Mouse (Mus musculus) liver, embryonic 12.5 days (tissue): ENCODE data around the gene Gna13. TPM values are rescaled to one million over a fixed set of nuclear protein-coding genes. Genes with fewer than 3 reads are reported as not detected.

Experiments used
- ATAC-seq: fragments of 200-750 bp; cut with Nextera tagmentation; 2 replicates; pipeline ENCODE4 v1.8.0; 2017; ENCODE audit warnings: moderate number of reproducible peaks, mild to moderate bottlenecking, moderate library complexity
- H3K27ac ChIP-seq: fragments of 300-500 bp; sonication (generic); 2 replicates; pipeline ENCODE4 v1.5.1; 2016; ENCODE audit warnings: mild to moderate bottlenecking
- H3K27me3 ChIP-seq: fragments of 300-500 bp; sonication (generic); replicated peaks from 2 replicates; pipeline ENCODE4 v1.6.1; 2016; ENCODE audit warnings: mild to moderate bottlenecking, moderate library complexity
- H3K36me3 ChIP-seq: fragments of 300-500 bp; sonication (generic); 2 replicates; pipeline ENCODE4 v1.6.1; 2016; ENCODE audit warnings: mild to moderate bottlenecking, moderate library complexity
- H3K4me1 ChIP-seq: fragments of 300-500 bp; sonication (generic); 2 replicates; pipeline ENCODE4 v1.6.1; 2016
- H3K4me2 ChIP-seq: fragments of 300-500 bp; sonication (generic); 2 replicates; pipeline ENCODE4 v1.6.1; 2016; ENCODE audit warnings: mild to moderate bottlenecking, moderate library complexity
- H3K4me3 ChIP-seq: fragments of 300-500 bp; sonication (generic); 2 replicates; pipeline ENCODE4 v1.5.1; 2016; ENCODE audit warnings: mild to moderate bottlenecking, moderate library complexity
- H3K9ac ChIP-seq: fragments of 300-500 bp; sonication (generic); 2 replicates; pipeline ENCODE4 v1.6.1; 2016; ENCODE audit warnings: mild to moderate bottlenecking, moderate library complexity
- H3K9me3 ChIP-seq: fragments of 300-500 bp; sonication (generic); replicated peaks from 2 replicates; pipeline ENCODE4 v1.6.1; 2016; ENCODE audit warnings: mild to moderate bottlenecking, moderate library complexity
- WGBS: fragments of 180-500 bp; shearing (Covaris S2); methylation state at CpG from one replicate; pipeline ENCODE4 v1.1.7; 2016; ENCODE audit not compliant: insufficient replicate concordance; 5-methylcytosine and 5-hydroxymethylcytosine counted together
- polyA plus RNA-seq: library from polyadenylated mRNA; unstranded; fragments of >200 nt; fragmentation: Nextera tagmentation; extraction: Ambion mirVana; gene quantifications from 2 replicates; pipeline ENCODE4 v1.2.1, GENCODE M21; 2016

Gna13 gene
- polyA plus RNA-seq, 1 experiment from 2014 or later: 19.4 TPM

DNA sequence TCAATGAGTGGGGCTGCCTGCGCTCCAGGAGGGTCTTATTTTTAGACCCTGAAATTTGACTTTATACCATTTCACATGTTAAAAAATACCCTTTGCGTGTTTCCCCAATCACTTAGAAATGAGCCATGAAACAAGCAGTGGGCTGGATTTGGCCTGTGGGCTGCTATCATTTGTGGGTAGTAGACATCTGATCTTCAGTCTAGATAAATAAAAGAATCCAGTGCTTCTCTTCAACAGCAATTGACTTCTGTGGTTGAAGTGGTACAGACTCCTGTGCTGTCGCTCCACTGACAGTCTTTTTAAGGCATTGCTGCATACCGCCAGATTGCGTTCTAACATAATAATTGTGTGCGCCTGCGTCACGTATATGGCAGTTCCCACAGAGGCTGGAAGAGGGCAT, 22.7 kb downstream of the Gna13 start:
- Histone ChIP-seq H3K36me3 (no peaks in the 10 kb centered on the region), H3K4me1 (peaks cover 41% of the 10 kb centered on the region), H3K27ac (no peak overlapping the region), H3K9me3 (no peaks in the 10 kb centered on the region), H3K4me2 (no peak overlapping the region), H3K4me3 (no peak overlapping the region), H3K27me3 (no peaks in the 10 kb centered on the region), H3K9ac (no peak overlapping the region)
- ATAC-seq: no peak
- 91% methylated on average over 8 of the region's 8 CpGs for WGBS

DNA sequence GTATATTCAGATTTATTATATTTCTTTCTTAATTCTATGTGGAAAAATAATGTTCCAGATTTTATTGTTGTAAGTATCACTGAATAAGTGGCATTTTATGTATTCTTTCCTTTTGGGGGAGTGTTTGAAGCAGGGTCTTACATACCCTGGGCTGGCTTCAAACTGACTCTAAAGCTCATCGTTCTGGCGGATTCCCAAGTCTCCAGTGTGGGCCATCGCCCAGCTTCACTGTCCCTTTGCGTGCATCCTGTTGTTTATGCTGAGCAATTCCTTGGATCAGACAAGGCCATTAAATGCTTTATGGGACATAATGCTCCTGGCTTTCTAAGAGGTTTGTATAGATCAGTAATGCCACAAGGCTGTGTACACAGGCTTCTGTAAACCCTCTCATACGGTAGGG, 26.4 kb downstream of the Gna13 start:
- no peak overlapping the region for H3K4me3 ChIP-seq
- H3K4me1 ChIP-seq: peaks cover 52% of the 10 kb centered on the region
- peaks cover 19% of the 10 kb centered on the region for H3K36me3 ChIP-seq
- no peaks in the 10 kb centered on the region for H3K27me3 ChIP-seq
- WGBS: 92% methylated on average over 5 of the region's 5 CpGs
- H3K9ac ChIP-seq: no peak overlapping the region
- H3K4me2 ChIP-seq: no peak overlapping the region
- no peak for ATAC-seq
- H3K9me3 ChIP-seq: no peaks in the 10 kb centered on the region
- H3K27ac ChIP-seq: no peak overlapping the region

DNA sequence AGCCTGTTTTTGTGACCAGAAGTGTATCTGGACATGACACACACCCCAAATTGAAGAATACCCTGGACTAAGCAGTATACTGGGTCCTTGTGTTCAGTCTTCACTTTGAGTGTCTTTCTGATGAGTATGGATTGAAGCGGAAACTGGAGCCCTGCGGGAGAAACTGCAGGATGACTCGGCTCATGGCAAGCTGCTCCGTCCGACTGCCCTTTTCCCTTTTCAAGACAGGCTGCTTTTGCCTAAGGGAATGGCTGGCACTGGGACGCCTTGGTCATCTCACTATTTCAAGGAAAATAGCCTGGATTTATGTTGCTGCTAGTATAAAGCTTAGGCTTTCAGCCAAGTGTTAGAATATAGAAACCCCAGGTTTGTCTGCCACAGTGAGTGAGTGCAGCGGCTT, 28.6 kb downstream of the Gna13 start:
- 90% methylated on average over 7 of the region's 7 CpGs for WGBS
- H3K4me3 ChIP-seq: no peak overlapping the region
- H3K9ac ChIP-seq: no peak overlapping the region
- no peak for ATAC-seq
- no peak overlapping the region for H3K27ac ChIP-seq
- H3K9me3 ChIP-seq: no peaks in the 10 kb centered on the region
- no peaks in the 10 kb centered on the region for H3K27me3 ChIP-seq
- H3K4me2 ChIP-seq: no peak overlapping the region
- H3K36me3 ChIP-seq: peaks cover 36% of the 10 kb centered on the region
- H3K4me1 ChIP-seq: peaks cover 52% of the 10 kb centered on the region

DNA sequence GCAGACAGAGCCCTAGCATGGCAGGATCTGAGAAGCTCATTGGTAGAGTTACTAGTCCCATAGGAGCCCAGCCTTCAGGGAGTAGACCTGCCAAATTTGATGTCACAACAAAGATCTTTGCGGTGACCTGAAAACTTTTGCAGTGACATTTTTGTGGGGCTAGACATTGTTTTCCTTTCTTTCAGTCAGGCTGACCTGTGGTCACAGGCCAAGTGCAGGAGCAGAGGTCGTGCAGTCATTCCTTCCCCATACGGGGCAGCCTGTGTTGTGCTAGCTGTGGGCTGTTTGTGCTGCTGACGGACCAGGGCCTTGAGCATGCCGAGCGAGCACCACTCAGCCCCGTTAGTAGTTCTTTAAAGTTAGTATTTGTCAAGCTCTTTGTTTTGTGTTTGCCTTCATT, 29.1 kb downstream of the Gna13 start:
- Histone ChIP-seq H3K27ac (no peak overlapping the region), H3K36me3 (peaks cover 42% of the 10 kb centered on the region), H3K4me3 (no peak overlapping the region), H3K9me3 (no peaks in the 10 kb centered on the region), H3K27me3 (no peaks in the 10 kb centered on the region), H3K4me1 (peaks cover 49% of the 10 kb centered on the region), H3K9ac (no peak overlapping the region), H3K4me2 (no peak overlapping the region)
- 75% methylated on average over 7 of the region's 7 CpGs for WGBS
- no peak for ATAC-seq

DNA sequence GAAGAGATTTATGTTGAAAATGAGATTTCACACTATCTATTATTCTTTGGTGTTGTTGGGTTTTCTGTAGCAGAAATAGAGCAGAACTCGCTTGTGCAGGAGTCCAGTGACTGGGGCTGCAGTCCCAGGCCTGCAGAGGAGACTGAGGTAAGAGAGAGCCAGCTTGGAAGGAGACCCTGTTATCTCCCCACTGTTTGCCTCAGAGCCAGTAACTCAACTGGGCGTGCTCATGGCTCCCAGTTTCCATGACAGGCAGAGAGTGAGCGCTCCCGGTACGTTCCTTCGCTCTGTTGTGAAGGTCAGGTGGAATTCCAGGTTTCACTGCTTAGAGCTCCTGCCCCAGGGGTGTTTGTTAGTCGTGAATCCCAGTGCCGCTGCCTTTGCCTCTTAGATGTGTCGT, 30.0 kb downstream of the Gna13 start:
- Histone ChIP-seq H3K27me3 (no peaks in the 10 kb centered on the region), H3K9ac (no peak overlapping the region), H3K4me2 (no peak overlapping the region), H3K27ac (no peak overlapping the region), H3K36me3 (peaks cover 50% of the 10 kb centered on the region), H3K4me1 (peaks cover 41% of the 10 kb centered on the region), H3K9me3 (no peaks in the 10 kb centered on the region), H3K4me3 (no peak overlapping the region)
- WGBS: 80% methylated on average over 9 of the region's 9 CpGs
- ATAC-seq: no peak

DNA sequence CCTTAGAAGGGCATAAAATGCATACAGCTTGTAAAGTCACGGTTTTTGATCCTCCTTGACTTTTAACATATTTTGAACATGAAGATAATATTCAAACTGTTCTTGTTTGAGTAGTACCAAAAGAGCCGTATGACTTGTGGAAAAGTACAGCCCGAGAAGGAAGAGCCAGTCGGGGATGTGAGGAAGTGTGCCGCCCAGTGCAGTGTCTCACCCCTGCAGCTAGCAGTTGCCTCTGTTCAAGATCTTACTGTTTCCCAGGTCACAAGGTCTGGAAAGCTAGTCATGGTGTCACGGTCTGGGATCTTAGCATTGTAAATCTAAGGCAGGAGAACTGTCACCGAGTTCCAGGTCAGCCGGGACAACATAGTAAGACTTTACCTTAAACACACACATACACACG, 32.1 kb downstream of the Gna13 start:
- Histone ChIP-seq H3K9ac (no peak overlapping the region), H3K4me3 (no peak overlapping the region), H3K27me3 (no peaks in the 10 kb centered on the region), H3K9me3 (no peaks in the 10 kb centered on the region), H3K4me1 (peaks cover 24% of the 10 kb centered on the region), H3K4me2 (no peak overlapping the region), H3K36me3 (peaks cover 65% of the 10 kb centered on the region), H3K27ac (no peak overlapping the region)
- ATAC-seq: no peak
- 83% methylated on average over 9 of the region's 9 CpGs for WGBS

DNA sequence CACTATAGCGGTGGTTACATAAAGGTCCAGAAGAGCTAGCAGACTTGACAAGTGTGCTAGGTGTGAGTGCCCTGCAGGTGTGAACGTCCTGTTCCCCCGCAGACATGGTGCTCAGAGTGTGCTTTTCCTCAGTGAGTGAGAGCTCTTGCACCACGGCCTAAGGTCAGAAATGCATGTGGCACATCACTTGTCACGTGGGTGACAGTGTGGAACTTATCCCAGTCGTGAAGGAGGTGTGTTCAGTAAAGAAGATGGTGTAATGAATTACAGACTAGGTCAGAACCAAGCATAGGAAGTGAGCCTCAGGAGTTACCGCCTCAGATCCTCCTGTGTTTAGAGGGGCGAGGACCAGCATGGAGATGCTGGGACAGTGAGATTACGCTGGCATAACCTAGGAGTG, 32.7 kb downstream of the Gna13 start:
- Histone ChIP-seq H3K27ac (no peak overlapping the region), H3K36me3 (peaks cover 68% of the 10 kb centered on the region), H3K4me2 (no peak overlapping the region), H3K27me3 (no peaks in the 10 kb centered on the region), H3K9ac (no peak overlapping the region), H3K4me1 (peaks cover 21% of the 10 kb centered on the region), H3K4me3 (no peak overlapping the region), H3K9me3 (no peaks in the 10 kb centered on the region)
- ATAC-seq: no peak
- 90% methylated on average over 9 of the region's 9 CpGs for WGBS

DNA sequence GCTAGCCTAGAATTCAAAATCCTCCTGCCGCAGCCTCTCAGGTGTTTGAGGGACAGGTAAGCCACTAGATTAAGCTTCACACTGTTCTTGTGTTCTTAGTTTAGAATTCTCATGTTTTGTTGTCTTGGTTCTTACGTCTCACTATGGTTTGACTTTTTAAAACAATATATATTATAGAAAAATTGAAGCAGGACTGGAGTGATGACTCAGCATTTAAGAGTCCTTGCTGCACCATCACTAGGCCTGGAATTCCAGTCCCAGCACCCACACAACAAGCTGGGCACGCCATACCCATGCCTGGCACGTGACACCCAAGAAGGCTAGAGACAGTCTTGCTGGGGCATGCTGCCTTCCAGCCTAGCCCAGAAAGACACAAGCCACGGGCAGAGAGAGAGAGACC, 43.8 kb downstream of the Gna13 start:
- no peaks in the 10 kb centered on the region for H3K4me1 ChIP-seq
- H3K36me3 ChIP-seq: no peaks in the 10 kb centered on the region
- no peak overlapping the region for H3K4me2 ChIP-seq
- H3K27ac ChIP-seq: no peak overlapping the region
- H3K9me3 ChIP-seq: no peaks in the 10 kb centered on the region
- H3K9ac ChIP-seq: no peak overlapping the region
- H3K4me3 ChIP-seq: no peak overlapping the region
- ATAC-seq: no peak
- 77% methylated on average over 5 of the region's 5 CpGs for WGBS
- H3K27me3 ChIP-seq: no peaks in the 10 kb centered on the region

DNA sequence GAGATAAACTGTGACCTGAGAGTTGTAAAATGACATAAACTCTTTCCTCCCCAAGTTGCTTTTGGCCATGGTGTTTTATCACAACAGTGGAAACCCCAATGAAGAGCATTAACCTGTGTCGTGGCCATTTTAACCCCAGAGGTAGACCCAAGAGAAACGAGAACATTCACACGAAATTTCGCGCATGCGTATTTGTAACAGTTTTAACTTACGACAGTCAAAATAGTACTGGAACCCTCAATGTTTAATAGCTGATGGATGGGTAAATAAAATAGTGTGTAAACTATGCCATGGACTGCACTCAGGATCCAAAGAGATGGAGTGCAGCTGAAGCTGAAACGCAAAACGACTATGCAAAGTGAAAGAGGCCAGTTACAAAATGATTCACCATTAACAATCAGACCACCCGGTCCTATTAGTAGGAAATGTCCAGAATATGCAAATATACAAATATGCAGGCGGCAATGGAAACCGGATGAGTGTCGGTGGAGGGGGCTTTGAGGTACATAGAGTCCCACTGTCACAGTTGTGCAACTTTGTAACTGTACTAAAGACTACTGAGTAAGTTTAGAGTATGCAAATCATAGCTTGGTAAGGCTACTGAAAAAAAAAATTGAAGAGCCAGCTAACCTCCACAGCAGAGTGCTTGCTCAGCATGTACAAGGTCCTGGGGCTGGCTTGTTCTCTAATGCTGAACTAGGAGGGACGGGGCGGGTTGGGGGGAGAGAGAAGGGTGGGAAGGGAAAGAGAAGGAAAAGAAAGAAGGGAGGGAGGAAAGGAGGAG, 47.8 kb downstream of the Gna13 start:
- Histone ChIP-seq H3K4me1 (no peaks in the 10 kb centered on the region), H3K9ac (no peak overlapping the region), H3K27ac (no peak overlapping the region), H3K4me3 (no peak overlapping the region), H3K9me3 (no peaks in the 10 kb centered on the region), H3K36me3 (no peaks in the 10 kb centered on the region), H3K27me3 (0 out of 2 replicates have a peak, but pooled peaks cover 4% of the 10 kb centered on the region), H3K4me2 (no peak overlapping the region)
- 80% methylated on average over 15 of the region's 15 CpGs for WGBS
- no peak for ATAC-seq

DNA sequence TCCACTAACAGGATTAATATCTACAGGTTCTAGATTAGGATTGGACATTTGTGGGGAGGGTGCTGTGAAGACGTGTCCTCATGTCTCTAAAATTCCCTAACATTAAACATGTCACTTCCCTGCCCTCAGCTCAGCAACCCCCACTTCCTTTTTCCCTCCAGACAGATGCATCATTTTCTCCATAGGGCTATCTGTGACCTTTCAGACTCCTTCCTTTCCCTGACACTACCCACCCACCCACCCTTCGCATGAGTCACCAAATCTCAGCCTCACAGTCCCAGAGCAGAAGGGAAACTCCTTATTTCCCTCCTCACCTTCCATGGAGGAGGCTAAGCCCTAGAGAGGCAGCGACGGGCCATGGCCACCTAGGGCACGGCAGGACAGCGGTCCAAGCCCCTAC, 51.0 kb downstream of the Gna13 start, which contains the start of gene 9930022D16Rik:
Gene 9930022D16Rik (plus strand): TSS at position 301 of the 400 bp plus-strand sequence.
- Histone ChIP-seq H3K27me3 (0 out of 2 replicates have a peak, but pooled peaks cover 4% of the 10 kb centered on the region), H3K4me2 (no peak within 1 kb of the TSS), H3K4me3 (no peak within 1 kb of the TSS), H3K4me1 (no peaks in the 10 kb centered on the region), H3K36me3 (no peaks in the 10 kb centered on the region), H3K27ac (no peak within 1 kb of the TSS), H3K9me3 (no peaks in the 10 kb centered on the region), H3K9ac (no peak within 1 kb of the TSS)
- no peak for ATAC-seq
- WGBS: 68% methylated on average over 6 of the region's 6 CpGs

DNA sequence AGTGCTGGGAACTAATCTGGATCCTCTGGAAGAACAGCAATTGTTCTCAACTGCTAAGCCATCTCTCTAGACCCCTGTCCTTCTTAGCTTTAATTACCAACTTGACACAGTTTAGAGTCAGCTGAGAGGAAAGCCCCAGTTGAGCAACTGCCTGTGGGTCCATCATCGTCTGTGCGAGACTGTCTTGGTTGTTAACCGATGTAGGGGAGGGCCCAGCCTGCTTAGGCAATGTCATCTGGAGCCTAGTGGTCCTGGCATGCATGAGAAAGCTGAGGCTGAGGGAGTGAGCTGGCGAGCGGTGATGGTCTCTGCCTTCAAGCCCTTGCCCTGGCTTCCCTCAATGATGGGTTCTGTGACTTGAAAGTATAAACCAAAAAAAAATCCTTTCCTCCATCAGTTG, 52.2 kb downstream of the Gna13 start:
- ATAC-seq: no peak
- peaks cover under 1% of the 10 kb centered on the region; the same call in 1 of the 2 replicates for H3K4me1 ChIP-seq
- no peak overlapping the region for H3K27ac ChIP-seq
- no peaks in the 10 kb centered on the region for H3K36me3 ChIP-seq
- H3K9ac ChIP-seq: no peak overlapping the region
- 0 out of 2 replicates have a peak, but pooled peaks cover 4% of the 10 kb centered on the region for H3K27me3 ChIP-seq
- WGBS: 75% methylated on average over 5 of the region's 5 CpGs
- H3K4me3 ChIP-seq: no peak overlapping the region
- H3K9me3 ChIP-seq: no peaks in the 10 kb centered on the region
- no peak overlapping the region for H3K4me2 ChIP-seq

DNA sequence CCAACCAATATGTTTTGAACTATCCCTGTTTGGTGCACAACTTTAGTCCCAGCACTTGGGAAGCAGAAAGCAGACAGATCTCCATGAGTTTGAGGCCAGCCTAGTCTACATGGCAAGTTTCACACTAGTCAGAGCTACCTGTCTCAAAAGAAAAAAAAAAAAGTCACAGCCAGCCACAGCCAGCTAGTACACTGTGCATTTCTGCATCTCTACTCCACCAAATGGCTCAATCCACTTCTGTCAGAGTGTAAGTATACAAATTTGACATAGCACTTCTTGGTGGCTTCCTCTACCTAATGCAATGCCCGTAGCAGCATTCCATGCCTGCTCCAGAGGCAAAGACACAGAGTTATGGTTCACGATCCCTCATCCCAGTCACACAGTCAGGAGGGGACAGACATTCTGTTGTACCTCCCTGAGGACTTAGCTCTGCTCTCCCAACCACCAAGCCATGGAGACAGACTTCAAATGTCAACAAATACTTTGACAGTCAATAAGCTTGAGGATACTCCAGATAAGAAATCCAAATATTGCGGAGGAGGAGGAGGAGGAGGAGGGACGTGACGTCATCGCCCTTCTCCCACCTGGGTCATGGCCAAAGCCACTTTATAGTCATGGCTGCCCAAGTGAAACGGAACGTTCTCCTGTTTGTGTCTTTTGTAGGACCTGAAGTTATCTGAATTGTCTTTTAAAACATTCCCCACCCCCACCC, 54.2 kb downstream of the Gna13 start:
- no peak overlapping the region for H3K4me2 ChIP-seq
- 64% methylated on average over 8 of the region's 8 CpGs for WGBS
- H3K27me3 ChIP-seq: 0 out of 2 replicates have a peak, but pooled peaks cover 4% of the 10 kb centered on the region
- no peaks in the 10 kb centered on the region for H3K9me3 ChIP-seq
- no peak for ATAC-seq
- no peak overlapping the region for H3K4me3 ChIP-seq
- H3K36me3 ChIP-seq: no peaks in the 10 kb centered on the region
- peaks cover 13% of the 10 kb centered on the region; the same call in 1 of the 2 replicates for H3K4me1 ChIP-seq
- H3K9ac ChIP-seq: no peak overlapping the region
- no peak overlapping the region for H3K27ac ChIP-seq
